Mouse (Mus musculus) cerebellum, adult 2 months (tissue): ENCODE data around the gene Izumo4.

Experiments used
- CTCF ChIP-seq: fragments of 200-500 bp; IDR thresholded peaks from 2 replicates; pipeline ENCODE4 v1.5.1; 2011; ENCODE audit warnings: low read depth, mild to moderate bottlenecking, control low read depth, low read length, moderate library complexity, borderline replicate concordance; ENCODE audit not compliant: insufficient read depth
- POLR2A ChIP-seq: fragments of 200-500 bp; IDR thresholded peaks from 2 replicates; pipeline ENCODE4 v1.6.1; 2011; ENCODE audit warnings: low read length, control low read depth, borderline replicate concordance; ENCODE audit not compliant: insufficient read depth

- TF ChIP-seq CTCF (no peak), POLR2A (no peak)
Measured at GRCm38 (mm10) chr10:80697812-80698211, 4.2 kb upstream of the Izumo4 start.
